Mouse (Mus musculus): ENCODE data around the gene Pet117. TPM values are rescaled to one million over a fixed set of nuclear protein-coding genes. Genes with fewer than 3 reads are reported as not detected.
A peak's percentile ranks its signal among the peaks of the same experiment; 100 is the strongest.

Gene Pet117
- total and polyA plus RNA-seq, 3 experiments: not detected

DNA sequence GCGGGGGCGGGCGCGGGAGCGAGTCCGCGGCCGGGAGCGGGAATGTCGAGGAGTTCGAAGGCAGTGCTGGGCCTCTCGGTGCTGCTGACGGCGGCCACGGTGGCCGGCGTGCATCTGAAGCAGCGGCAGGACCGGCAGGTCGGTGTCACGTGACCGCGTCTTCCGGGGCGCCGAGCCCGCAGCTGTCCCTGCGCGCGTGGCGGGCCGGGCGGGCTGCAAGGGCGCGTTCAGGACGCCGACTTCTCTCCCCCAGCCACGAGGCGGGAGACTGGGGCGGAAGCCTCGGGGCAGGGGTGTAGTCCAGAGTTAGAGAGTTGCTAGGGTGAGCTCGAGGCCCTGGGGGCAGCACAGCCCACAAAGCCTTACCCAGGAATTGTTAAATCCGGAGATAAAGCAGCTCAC, 225 bp downstream of the Pet117 start (continued):
- TF ChIP-seq MEF2A (IDR thresholded peaks at IDR 0.05; ENCODE audit: extremely low read depth, insufficient replicate concordance, low read depth, low read length, poor library complexity, severe bottlenecking) (no peak), RCOR1 (IDR thresholded peaks at IDR 0.05; ENCODE audit: low read depth, low read length) (no peak), GABPA (IDR thresholded peaks at IDR 0.05; ENCODE audit: low read depth, low read length) (no peak), MXI1 (IDR thresholded peaks at IDR 0.05; ENCODE audit: low read depth, low read length) (peak; percentile 42; the same call in 1 of the 2 replicates), NRF1 (IDR thresholded peaks at IDR 0.05; ENCODE audit: insufficient read depth, low read depth, low read length, poor library complexity, severe bottlenecking) (no peak), POLR2AphosphoS2 (IDR thresholded peaks at IDR 0.05; ENCODE audit: low read length) (no peak), USF2 (IDR thresholded peaks at IDR 0.05; ENCODE audit: borderline replicate concordance in 1 of 2, insufficient read depth in 1 of 2, low read depth in 1 of 2, low read length in 2 of 2) (peak in 1 of 2 experiments; percentile 67; a peak in 2 of 4 replicates), ZKSCAN1 (IDR thresholded peaks at IDR 0.05; ENCODE audit: low read depth, low read length) (no peak), KAT2A (conservative IDR thresholded peaks at IDR 0.05; ENCODE audit: low read depth, low read length) (no peak)

DNA sequence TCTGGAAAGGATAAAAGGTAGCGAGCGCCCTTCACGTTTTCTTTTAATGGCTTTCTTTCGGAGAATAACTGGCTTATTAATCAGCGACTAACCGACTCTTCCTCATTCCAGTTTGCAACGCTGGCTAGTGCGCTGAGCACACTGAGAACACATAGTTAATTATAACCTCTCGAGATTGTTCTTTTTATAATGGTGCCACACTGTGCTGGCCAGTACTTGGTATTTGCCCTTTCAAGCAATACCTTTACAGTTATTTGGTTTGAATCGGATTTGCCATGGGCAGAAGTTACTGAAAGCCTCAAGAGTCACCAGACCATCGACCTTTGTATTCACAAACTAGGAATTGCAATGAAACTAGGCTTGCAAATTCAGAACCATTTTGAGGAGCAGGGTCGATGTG, 715 bp downstream of the Pet117 start:
- H3K9ac ChIP-seq (ENCODE audit: control insufficient read depth, low read depth, low read length, poor library complexity, severe bottlenecking): peak overlapping the region; percentile 98
- DNase-seq (ENCODE audit: low read depth, low spot score): peak; percentile 69
- peak overlapping the region; percentile 79 to 92 for H3K4me3 ChIP-seq (ENCODE audit: control insufficient read depth in 1 of 2, insufficient read depth in 1 of 2, low read depth in 2 of 2, low read length in 2 of 2)
- H3K36me3 ChIP-seq (ENCODE audit: control insufficient read depth in 1 of 2, insufficient read depth in 2 of 2, low read length in 2 of 2): peaks cover 6 to 12% of the 10 kb centered on the region in 2 experiments
- peak overlapping the region; percentile 93 for H3K27ac ChIP-seq (ENCODE audit: control insufficient read depth, low read depth, low read length)
- peaks cover 24% of the 10 kb centered on the region for H3K79me2 ChIP-seq (ENCODE audit: control insufficient read depth, insufficient read depth, low read length, poor library complexity)
- TF ChIP-seq TBP (IDR thresholded peaks at IDR 0.05; ENCODE audit: low read depth, low read length) (0 out of 2 replicates have a peak, but pooled peaks have one; percentile 27), GATA1 (IDR thresholded peaks at IDR 0.05; ENCODE audit: low read depth, low read length) (no peak), SMC3 (IDR thresholded peaks at IDR 0.05; ENCODE audit: low read depth, low read length) (no peak), MXI1 (IDR thresholded peaks at IDR 0.05; ENCODE audit: low read depth, low read length) (peak; percentile 9; the same call in 1 of the 2 replicates), GABPA (IDR thresholded peaks at IDR 0.05; ENCODE audit: low read depth, low read length) (no peak), HCFC1 (IDR thresholded peaks at IDR 0.05; ENCODE audit: low read depth, low read length) (no peak), RCOR1 (IDR thresholded peaks at IDR 0.05; ENCODE audit: low read depth, low read length) (0 out of 2 replicates have a peak, but pooled peaks have one; percentile 29), MAZ (IDR thresholded peaks at IDR 0.05; ENCODE audit: low read depth, low read length) (no peak), CHD1 (IDR thresholded peaks at IDR 0.05; ENCODE audit: low read depth, low read length) (0 out of 2 replicates have a peak, but pooled peaks have one; percentile 15), MYC (IDR thresholded peaks at IDR 0.05; ENCODE audit: low read depth, low read length) (peak; percentile 11; the same call in 1 of the 2 replicates), EP300 (IDR thresholded peaks at IDR 0.05; ENCODE audit: low read depth in 1 of 2, low read length in 2 of 2) (0 out of 4 replicates have a peak, but pooled peaks of 1 of the 2 experiments have one; percentile 16), BHLHE40 (IDR thresholded peaks at IDR 0.05; ENCODE audit: borderline replicate concordance, low read depth, low read length) (0 out of 2 replicates have a peak, but pooled peaks have one; percentile 4), ZMIZ1 (IDR thresholded peaks at IDR 0.05; ENCODE audit: low read depth, low read length) (no peak; the same call in 1 of the 2 replicates), ETS1 (IDR thresholded peaks at IDR 0.05; ENCODE audit: low read depth, low read length) (0 out of 2 replicates have a peak, but pooled peaks have one; percentile 22), RAD21 (IDR thresholded peaks at IDR 0.05; ENCODE audit: low read depth, low read length) (no peak)
- H3K27me3 ChIP-seq (ENCODE audit: control insufficient read depth in 1 of 2, insufficient read depth in 2 of 2, low read length in 2 of 2): no peaks in the 10 kb centered on the region; a peak in 1 of 4 replicates
- no peaks in the 10 kb centered on the region for H3K9me3 ChIP-seq (replicated peaks; ENCODE audit: insufficient read depth, low read length)
- peaks cover 3 to 7% of the 10 kb centered on the region in 2 experiments; a peak in 3 of 4 replicates for H3K4me1 ChIP-seq (ENCODE audit: control insufficient read depth in 1 of 2, insufficient read depth in 2 of 2, low read length in 2 of 2)

Data from MEL (cell line).